Mouse (Mus musculus): Measurements from ENCODE around the gene H2-Eb1.

The H2-Eb1 gene

GRCm38 (mm10) chr17:34305380-34306030 lies at the start of gene H2-Eb1:
Gene H2-Eb1 (plus strand): TSS chr17:34305867.
- no peak for TF ChIP-seq GATA4 (IDR thresholded peaks at IDR 0.05; ENCODE audit: insufficient replicate concordance, low read length)

GRCm38 (mm10) chr17:34256501-34256900 lies 49.2 kb upstream of the H2-Eb1 start:
- TF ChIP-seq GATA4 (IDR thresholded peaks at IDR 0.05; ENCODE audit: insufficient replicate concordance, low read length) = no peak

- TF ChIP-seq GATA4 (IDR thresholded peaks at IDR 0.05; ENCODE audit: insufficient replicate concordance, low read length) = no peak
Measured at GRCm38 (mm10) chr17:34257594-34258375, 47.9 kb upstream of the H2-Eb1 start, which contains the start of gene H2-Ab1. Gene H2-Ab1 (plus strand): TSS chr17:34257689.

- no peak for TF ChIP-seq GATA4 (IDR thresholded peaks at IDR 0.05; ENCODE audit: insufficient replicate concordance, low read length)
Measured at GRCm38 (mm10) chr17:34260551-34260950, 45.1 kb upstream of the H2-Eb1 start.

GRCm38 (mm10) chr17:34261502-34261901 lies 44.2 kb upstream of the H2-Eb1 start:
- TF ChIP-seq GATA4 (IDR thresholded peaks at IDR 0.05; ENCODE audit: insufficient replicate concordance, low read length) = no peak

DNA sequence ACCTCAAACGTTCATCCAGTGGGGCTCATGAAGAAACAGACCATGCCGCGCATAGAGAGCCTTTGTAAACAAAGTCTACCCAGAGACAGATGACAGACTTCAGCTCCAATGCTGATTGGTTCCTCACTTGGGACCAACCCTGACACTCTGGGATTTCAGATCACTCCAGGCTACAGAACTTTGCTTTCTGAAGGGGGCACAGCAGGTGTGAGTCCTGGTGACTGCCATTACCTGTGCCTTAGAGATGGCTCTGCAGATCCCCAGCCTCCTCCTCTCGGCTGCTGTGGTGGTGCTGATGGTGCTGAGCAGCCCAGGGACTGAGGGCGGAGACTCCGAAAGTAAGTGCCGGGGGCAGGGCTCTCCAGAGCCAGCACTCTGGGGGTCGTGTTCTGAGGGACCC lies 42.6 kb upstream of the H2-Eb1 start:
- no peak for TF ChIP-seq GATA4 (IDR thresholded peaks at IDR 0.05; ENCODE audit: insufficient replicate concordance, low read length)

GRCm38 (mm10) chr17:34263811-34264371 lies 41.8 kb upstream of the H2-Eb1 start:
- TF ChIP-seq GATA4 (IDR thresholded peaks at IDR 0.05; ENCODE audit: insufficient replicate concordance, low read length) = no peak

DNA sequence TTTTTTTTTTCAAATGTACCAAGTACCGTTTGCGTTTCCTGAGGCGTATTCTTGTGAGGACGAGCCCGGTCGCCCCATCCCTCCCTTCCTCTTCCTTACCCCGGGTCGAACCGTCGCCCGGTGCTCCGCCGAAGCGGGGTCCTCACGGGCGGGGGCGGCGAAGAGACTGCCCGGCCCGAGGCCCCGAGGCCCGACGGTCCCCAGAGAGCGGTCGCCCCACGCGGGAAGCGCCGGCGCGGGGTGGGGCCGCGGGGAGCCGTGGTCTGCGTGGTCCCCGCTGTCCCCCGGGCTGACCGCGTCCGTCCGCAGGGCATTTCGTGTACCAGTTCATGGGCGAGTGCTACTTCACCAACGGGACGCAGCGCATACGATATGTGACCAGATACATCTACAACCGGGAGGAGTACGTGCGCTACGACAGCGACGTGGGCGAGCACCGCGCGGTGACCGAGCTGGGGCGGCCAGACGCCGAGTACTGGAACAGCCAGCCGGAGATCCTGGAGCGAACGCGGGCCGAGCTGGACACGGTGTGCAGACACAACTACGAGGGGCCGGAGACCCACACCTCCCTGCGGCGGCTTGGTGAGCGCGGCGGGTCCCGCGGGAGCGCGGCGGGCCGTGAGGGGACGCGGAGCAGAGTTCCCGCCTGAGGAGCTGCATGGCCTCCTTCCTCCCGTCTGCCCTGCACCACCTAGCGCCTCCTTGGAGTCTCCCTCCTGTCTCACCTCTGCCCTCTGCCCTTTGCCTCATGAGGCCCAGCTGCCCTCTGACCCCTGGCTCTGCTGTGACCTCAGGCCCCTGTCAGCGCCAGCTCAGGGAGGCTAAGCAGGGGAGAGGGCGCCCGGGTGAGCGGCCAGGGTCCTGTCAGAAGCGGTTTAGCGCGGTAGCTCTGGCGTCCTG lies 41.0 kb upstream of the H2-Eb1 start:
- no peak for TF ChIP-seq GATA4 (IDR thresholded peaks at IDR 0.05; ENCODE audit: insufficient replicate concordance, low read length)

- no peak for TF ChIP-seq GATA4 (IDR thresholded peaks at IDR 0.05; ENCODE audit: insufficient replicate concordance, low read length)
Measured at GRCm38 (mm10) chr17:34268262-34268661, 37.4 kb upstream of the H2-Eb1 start.

DNA sequence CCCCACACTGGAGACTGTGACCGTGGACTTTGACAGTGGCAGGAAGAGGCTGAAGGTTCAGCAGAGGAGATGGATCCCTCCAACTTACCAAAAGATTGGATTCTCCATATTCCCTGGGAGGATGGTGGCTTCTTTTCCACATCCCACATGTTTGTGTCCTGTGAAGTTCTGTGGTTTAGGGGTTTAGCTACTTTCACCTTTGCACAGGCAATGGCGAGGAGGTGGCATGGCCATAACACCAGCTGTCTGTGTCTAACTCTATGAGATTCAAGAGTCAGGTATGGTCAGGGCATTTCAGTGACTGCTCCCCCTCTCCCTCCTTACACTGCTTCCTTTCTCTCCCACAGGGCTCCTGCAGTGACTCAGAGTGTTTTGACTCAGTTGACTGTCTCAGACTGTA lies 36.9 kb upstream of the H2-Eb1 start:
- TF ChIP-seq GATA4 (IDR thresholded peaks at IDR 0.05; ENCODE audit: insufficient replicate concordance, low read length) = no peak

DNA sequence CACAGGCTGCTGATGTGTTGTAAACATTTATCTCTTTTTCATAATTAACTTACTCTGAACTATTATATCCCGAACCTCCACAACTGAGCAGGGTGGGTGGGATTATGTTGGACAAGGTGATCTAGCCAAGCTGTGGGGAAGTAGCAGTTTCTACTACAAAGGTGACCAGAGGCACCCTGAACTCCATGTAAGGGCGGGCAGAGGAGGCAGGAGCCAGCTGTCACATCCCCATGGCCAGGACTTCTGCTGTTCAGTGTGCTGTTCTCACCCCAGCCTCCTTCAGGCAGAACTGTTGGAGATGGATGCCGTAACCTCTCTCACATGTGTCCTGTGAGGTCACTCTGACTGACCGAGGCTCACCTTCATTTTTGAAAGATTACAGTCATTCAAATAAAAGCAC lies 35.9 kb upstream of the H2-Eb1 start:
- TF ChIP-seq GATA4 (IDR thresholded peaks at IDR 0.05; ENCODE audit: insufficient replicate concordance, low read length) = no peak

- no peak for TF ChIP-seq GATA4 (IDR thresholded peaks at IDR 0.05; ENCODE audit: insufficient replicate concordance, low read length)
Measured at GRCm38 (mm10) chr17:34270230-34270629, 35.4 kb upstream of the H2-Eb1 start.

GRCm38 (mm10) chr17:34270940-34271339 lies 34.7 kb upstream of the H2-Eb1 start:
- no peak for TF ChIP-seq GATA4 (IDR thresholded peaks at IDR 0.05; ENCODE audit: insufficient replicate concordance, low read length)

DNA sequence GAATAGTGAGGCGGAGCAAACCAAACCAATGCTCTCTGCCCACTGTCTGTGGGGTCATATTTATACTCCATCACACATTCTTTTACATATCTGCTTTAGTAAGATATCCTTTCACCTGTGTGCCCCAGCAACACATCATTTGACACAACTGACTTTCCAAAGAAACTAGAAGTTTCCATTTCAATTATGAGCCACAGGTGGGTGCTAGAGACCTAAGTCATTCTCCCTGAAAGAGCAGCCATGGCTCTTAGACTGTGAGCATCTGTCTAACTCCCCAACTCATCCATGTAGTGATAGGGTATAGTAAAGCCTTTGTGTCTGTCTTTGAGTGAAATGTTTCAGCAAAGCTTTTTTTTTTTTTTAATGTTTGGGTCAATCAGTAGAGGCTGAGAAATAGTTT lies 33.6 kb upstream of the H2-Eb1 start:
- no peak for TF ChIP-seq GATA4 (IDR thresholded peaks at IDR 0.05; ENCODE audit: insufficient replicate concordance, low read length)

- TF ChIP-seq GATA4 (IDR thresholded peaks at IDR 0.05; ENCODE audit: insufficient replicate concordance, low read length) = no peak
Measured at GRCm38 (mm10) chr17:34280499-34281038, 25.1 kb upstream of the H2-Eb1 start.
